Mouse (Mus musculus) right cerebral cortex, postnatal 10 days (tissue): ENCODE measurements at regions not wholly inside any gene's neighbourhood (a gene's known extent, or its start where the extent isn't known, plus 50 kb on each side); places are given as distances from the start of the nearest gene placed in this dataset.
"Not testable (repeated sequence)": the region's sequence is repeated elsewhere in the genome, so short reads cannot be mapped to it uniquely, and the experiment has no call there.

Experiments
- DNase-seq, 2 experiments: peaks; one replicate each; pipeline ENCODE4 v3.0.0; 2021; ENCODE audit warnings: low spot score in 2 of 2

DNA sequence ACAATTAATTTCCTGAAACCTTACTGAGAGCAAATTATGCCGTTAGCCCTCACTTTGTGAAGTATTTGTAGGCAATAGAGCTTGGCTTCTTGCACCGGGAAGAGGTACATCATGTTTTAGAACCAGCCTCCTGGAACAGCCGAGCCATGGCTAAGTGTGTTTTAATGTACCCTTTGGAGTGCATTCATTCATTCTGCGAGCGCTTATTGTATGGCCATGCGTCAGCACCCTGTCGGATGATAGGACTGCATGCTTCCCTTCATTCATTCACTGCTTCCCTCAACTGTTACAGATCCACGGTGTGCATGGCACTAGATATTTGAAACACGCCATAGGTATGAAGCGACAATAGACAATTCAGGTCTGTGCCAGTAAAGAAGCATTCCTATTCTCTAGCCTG lies 409.4 kb upstream of the Ercc4 start:
- DNase-seq, result no peak

DNA sequence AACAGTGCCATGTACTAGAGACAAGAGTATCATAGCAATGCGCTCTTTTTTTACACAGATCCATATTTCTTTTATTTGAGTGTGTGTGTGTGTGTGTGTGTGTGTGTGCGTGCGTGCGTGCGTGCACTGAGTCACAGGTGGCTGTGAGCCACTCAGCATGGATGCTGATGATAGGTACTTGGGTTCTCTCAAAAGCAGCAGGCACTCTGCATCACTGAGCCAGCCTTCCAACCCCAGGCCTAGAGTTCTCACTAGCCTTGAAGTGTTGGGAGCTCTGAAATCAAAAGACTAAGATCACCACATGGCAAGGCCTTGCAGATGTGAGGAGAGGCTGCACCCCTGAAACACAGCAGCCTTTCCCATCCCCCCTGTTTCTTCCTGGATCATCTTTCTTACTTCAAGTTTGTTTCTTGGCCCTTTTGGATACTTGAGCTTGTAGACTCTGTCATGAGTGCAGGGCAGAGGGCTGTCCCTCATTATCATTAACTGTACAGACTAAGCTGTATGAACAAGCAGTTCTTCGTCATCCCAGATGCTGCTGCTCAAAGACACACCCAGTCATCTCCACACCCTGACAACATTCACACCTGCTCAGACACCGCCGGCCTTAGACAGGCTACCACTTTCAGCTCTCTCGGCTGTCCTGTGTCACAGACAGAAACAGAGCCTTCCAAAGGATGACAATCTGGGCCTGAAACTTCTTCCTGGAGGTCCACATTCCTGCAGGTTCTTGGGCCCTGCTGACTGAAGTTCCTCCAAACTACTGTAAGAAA lies 405.5 kb upstream of the Ercc4 start:
- DNase-seq, result no peak

DNA sequence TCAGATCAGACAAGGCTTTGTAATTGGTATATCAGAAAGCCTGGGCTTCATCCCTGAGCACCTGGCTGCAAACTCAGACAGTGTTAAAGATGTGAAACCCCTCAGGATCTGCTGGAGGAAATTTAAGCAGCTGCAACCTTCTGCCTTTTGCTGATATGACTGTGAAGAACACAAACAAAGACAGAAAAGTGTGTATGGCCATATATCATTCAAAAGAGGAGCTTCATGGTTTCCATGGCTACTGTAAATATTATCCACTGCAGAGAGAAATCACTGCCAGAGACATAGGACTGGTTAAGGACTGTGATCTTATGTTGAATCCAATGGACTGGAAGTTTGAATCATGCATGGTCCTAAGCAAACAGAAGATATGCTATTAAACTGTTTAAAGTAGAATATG lies 402.6 kb upstream of the Ercc4 start:
- no peak for DNase-seq

DNA sequence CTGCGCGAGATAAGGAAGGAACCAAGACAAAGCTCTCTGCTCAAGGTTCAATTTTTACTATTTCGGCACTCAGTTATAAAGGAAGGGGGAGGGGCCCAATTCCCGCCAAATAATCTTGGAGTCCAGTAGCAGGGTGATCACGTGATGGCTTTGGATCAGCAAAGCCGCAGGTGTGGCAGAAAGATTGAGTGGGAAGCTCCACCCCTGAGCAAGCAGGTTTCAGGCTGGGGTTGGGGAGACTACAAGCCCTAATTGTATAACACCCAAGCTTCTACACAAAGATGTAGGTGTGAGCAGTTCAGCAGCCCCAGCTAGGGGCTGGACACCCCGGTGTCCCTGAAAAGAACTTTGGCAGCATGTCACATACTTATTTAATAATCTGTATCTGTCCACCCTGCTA lies 388.1 kb upstream of the Ercc4 start:
- not testable (repeated sequence) for DNase-seq

DNA sequence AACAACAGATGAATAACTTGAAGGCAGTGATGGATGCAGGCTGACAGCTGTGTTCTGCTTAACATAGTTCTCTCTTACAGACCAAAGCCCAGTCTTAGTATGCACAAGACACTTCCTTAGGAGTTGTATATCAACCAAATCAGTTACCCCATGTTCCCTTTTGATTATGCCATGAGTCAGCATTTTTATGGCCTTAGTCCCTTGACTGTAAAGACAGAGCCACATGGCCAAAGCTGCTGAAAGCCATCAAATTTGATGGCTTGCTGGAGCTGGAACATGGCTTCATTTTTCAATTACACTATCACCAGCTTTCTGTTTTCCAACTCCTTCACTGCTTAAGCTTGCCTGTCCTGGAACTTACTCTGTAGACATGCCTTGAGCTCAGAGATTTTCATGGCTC lies 383.4 kb upstream of the Ercc4 start:
- DNase-seq, result no peak

DNA sequence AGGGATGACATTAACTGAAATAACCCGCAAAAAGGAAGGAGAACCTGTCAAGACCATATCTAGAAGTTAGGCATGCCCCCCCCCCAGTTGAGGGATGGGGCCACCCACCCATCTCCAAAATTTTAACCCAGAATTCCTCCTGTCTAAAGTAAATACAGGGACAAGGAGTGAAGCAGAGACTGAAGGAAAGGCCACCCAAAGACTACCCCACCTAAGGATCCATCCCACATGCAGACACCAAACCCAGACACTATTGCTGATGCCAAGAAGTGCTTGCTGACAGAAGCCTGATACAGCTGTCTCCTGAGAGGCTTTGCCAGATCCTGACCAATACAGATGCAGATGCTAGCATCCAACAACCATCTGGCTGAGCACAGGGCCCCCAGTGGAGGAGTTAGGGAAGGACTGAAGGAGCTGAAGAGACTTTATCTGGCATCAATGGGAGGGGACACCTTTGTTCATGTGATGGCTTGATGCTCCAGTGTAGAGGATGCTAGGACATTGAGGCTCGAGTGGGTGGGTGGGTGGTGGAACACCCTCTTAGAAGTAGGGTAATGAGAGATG lies 379.2 kb upstream of the Ercc4 start:
- DNase-seq, result not testable (repeated sequence)

DNA sequence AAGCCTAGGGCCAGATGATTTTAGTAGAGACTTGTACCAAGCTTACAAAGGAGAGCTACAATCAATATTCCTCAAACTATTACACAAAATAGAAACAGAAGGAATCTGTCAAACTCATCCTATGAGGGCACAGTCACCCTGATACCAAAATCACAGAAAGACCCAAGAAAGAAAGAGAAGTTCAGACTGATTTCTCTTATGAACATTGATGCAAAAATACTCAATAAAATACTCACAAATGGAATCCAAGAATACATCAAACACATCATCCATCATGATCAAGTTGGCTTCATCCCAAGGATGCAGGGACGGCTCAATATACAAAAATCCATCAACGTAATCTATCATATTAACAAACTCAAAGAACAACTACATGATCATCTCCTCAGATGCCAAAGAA lies 377.9 kb upstream of the Ercc4 start:
- no peak for DNase-seq

DNA sequence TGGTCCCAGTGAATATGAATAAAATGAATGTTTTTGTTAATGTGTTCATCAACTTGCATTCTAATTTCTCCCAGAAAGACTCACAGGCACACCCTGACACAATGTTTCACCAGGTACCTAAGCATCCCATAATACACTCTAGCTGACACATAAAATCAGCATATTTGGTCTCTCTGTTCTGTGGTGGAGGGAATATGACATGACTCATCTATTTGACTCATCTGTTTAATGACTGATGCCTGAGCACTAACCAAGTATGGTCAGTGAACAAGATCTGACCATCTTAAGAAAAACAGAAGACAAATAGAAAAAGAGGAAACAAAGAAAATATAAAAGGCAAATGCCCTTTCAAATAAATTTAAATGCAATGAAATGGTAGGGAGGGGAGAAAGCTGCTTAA lies 367.0 kb upstream of the Ercc4 start:
- DNase-seq, result no peak

DNA sequence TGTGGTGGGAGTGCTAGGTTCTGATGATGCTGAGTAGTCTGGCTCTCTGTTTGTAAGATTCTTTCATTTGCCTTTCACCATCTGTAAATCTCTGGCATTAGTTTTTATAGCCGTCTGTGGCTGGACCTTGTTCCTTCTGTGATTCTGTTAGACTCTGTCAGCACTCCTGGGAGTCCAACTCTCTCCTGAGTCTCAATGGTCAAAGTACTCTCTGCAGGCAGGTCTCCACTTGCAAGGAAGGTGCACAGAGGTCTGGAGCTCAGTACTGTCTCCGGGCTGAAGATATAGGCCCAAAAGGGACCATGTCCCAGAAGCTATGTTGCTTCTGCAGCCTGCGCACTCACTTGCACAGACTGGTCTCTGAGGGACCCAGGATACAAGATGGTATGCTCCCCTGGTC lies 356.3 kb upstream of the Ercc4 start:
- DNase-seq, result no peak

DNA sequence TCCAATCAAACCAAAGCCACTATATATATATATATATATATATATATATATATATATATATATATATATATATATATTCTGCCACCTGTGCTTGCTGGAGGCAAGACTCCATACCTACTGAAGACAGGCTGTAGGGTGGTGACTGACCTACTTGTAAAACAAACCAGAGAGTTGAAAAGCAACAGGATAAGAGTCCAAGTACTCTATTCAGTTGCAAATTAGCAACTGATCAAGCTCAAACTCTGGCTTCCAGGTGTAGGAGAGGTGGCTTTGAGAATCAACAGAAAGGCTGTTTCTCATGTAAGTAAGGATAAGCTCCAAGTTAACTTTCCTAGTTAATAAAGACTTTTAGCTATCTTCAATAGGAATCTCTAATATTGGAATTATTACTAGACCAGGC lies 355.1 kb upstream of the Ercc4 start:
- DNase-seq, result no peak

DNA sequence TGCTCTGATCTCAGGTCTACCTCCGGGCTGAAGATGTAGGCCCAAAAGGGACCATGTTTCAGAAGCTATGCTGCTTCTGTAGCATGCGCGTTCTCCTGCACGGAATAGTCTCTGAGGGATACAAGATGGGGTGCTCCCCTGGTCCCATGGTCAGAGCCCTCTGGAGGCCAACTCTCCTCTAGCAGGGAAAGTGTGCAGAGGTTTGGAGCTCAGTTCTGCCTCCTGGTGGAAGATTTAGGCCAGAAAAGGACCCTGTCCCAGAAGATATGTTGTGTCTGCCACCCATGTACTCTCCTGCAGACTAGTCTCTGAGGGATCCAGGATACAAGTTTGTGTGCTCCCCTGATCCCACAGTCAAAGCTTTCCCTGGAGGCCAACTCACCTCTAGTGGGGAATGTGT lies 350.9 kb upstream of the Ercc4 start:
- no peak for DNase-seq

DNA sequence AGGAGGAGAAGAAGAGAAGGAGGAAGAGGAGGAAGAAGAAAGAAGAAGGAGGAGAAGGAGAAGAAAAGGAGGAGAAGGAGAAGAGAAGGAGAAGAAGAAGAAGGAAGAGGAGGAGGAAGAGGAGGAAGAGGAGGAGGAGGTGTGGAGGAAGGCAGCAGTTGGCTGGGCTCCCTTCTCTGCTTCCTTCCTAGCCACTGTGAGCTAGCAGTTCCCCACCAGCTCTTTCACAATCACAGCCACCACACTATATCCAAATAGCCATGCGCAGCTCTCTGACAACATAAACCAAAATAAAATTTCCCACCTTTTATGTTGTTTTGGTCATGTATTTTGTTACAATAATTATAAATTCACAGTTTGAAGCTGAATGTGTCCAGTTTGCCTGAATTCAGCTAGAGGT lies 345.3 kb upstream of the Ercc4 start:
- no peak for DNase-seq

DNA sequence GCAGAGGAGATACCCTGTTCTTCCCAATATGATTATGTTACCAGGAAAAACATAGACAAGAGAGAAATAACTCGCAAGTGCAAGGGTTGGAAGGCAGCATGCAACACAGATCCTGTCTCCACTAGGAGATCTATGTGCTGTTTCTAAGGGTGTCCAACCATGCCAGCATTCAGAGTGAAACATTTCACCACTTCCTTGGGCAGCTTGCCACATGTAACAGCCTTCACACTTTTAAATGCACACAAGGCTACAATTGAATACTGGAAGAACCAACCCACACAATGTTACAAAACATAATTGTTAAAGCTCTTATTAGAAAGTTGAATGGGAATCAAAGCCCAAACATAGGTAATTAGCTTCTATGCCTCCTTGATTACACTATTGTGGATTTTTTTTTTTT lies 344.9 kb upstream of the Ercc4 start:
- DNase-seq, result peak; percentile 32 to 51

DNA sequence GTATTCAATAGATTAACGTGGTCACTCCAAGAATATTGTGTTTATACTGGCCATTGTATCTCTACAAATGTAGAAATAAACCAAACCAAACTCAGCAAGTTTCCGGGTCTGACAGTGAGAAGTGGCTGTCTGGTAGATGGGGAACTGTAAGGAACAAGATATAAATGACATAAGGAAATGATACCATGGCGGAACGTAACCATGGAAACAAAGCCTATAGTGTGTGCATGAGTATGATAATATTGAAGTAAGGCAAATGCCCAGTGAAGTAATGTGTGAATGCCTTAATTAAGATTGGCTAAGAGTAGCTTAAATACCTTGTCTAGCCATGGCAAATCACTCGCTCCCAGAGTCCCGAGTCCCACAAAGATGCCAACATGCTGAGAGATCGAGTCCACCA lies 342.6 kb upstream of the Ercc4 start:
- DNase-seq, result no peak

DNA sequence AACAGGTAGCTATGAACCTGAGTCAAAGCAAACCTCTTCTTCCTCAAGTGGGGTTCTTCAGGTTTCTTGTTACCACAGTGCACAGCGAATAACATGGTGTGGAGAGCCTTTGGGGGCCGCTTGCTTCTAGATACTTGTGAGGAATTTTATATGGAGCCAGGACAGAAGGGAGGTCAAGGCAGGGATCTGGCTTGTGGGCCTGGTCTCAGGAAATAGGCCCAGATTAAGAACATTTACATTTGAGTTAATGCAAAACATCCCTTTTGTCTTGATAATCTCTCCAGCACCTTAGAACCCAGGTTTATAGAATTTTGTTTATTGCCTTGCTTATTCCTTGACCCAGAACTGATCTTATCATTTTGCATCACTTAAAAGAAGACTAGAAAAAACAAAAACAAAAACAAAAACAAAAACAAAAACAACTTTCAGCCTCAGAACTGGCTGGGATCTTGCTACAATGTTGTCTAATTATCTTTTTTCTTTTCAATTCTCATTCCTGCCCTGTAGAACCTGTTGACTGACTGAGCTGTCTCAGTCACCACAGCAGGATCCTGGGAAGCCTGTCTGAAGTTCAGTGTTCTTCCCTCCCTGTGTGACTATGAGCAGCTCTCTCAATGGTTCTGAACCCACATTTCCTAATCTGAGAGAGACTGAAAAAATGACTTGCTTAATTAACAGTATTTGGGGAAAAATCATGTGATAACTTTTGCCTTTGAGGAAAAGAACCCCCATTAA lies 341.2 kb upstream of the Ercc4 start:
- DNase-seq, result no peak

DNA sequence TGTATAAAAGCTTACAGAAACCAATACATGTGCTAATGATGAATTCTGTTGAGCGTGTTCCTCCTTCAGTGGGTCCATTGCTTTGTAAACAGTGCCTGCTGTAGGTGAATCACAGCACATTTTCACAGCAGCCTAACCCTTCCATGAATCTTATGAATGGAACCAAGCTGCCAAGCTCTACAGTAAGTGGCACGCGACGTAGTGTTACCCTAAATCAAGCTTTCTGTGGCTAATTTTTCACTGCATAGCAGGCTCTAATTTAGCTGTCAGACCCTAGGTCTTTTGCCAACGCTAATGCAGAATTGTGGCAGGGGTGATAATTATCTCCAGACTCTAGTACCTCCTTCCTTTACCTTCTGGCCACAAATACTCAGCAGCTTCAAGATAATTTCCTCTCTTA lies 339.0 kb upstream of the Ercc4 start:
- DNase-seq, result no peak

DNA sequence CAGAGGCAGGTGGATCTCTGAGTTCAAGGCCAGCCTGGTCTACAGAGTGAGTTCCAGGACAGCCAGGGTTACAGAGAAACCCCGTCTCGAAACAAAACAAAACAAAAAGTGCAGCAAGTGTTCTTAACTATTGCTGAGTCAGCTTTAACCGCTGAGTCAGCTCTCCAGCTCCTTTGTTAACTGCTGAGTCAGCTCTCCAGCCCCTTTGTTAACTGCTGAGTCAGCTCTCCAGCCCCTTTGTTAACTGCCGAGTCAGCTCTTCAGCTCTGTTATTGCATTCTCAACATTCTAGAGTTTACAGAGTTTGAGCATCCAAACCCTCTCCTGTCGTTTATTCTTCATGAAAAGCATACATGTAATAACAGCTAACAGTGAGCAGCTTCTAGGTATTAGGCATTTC lies 336.9 kb upstream of the Ercc4 start:
- no peak for DNase-seq

DNA sequence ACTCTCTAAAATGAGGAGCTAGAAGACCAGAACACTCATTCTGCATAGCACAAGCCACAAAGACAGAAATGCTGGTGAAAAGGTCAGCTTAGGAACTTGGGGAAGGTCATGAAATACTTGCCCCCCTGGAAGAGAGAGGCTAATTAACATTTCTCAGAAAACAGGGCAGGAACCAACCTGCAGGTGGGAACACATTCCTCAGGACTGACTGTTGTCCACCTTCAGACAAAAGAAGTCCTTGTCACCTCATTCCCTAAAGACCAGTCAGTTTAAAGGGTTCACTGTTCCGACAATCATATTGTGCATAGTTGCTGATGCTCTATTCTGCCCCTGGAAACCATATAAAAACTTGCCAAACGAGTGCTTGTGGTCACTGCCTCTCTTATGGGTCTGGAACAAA lies 333.6 kb upstream of the Ercc4 start:
- DNase-seq, result no peak

DNA sequence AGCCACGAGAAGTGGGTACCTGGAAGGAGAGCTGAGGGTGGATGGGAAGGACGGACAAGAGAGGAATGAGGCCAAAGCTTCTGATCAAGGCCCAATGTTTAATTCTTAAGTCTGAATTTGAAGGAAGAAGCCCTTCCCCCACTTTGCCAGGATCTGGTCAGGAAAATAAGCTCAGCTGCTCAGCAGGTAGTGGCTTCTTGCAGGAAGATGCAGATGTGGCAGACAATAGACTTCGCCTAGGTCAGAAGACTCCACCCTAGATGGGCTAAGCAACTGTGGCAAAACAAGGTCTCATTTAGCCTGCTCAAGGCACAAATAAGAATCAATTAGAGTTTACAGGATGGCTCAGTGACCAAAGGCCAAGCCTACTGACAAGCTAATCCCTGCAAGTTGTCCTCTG lies 330.4 kb upstream of the Ercc4 start:
- DNase-seq, result no peak

DNA sequence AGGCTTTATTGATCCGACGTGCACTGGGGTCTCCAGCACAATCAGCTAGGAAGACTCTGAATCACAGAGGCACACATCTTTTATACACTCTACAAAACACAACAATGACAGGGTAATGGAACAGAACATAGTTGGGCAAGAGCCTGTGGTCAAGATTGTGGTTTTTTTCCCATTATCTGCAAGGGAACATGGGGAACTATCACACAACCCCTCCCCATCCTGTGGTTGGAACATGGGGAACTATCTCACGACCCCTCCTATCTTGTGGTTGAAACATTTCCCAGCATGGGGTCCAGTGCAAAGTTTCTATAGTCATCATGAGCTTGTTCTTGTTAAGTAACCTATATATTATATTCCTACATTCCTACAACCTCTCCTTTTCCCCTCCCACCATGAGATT lies 328.8 kb upstream of the Ercc4 start:
- no peak for DNase-seq

DNA sequence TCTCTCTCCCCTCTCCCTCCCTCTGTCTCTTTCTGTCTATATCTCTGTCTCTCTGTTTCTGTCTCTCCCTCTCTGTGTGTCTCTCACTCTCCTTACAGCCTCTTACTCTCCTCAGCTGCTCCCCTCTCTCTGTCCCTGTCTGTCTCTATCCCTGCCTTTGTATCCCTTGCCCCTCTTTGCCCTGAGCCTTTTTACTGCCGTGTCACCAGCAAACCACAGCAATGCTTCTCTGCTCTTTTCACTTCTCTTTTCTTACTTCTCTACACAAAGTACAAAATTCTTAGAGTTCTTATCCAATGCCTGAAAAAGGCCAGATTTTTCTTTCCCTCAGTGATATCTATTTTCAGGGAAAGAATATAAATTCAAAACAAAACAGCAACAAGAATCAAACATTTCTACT lies 323.7 kb upstream of the Ercc4 start:
- no peak for DNase-seq

DNA sequence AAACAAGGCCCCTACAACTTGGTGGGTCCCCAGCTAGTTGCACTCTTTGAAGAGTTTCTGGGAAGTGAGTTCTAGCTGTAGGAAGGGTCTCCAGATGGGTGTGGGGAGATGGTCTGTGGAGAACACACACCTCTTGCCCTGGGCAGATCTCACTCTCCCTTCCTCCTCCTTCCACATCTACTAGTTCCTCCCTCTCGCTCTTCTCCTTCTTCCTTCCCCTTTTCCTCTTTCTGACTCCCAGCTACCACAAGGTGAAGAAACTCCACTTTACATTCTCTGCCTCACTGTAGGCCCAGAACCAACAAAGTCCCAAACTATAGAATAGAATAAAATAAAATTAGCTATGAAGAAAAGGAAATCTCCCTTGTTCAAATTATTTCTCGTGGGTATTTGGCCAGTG lies 311.0 kb upstream of the Ercc4 start:
- DNase-seq, result no peak

DNA sequence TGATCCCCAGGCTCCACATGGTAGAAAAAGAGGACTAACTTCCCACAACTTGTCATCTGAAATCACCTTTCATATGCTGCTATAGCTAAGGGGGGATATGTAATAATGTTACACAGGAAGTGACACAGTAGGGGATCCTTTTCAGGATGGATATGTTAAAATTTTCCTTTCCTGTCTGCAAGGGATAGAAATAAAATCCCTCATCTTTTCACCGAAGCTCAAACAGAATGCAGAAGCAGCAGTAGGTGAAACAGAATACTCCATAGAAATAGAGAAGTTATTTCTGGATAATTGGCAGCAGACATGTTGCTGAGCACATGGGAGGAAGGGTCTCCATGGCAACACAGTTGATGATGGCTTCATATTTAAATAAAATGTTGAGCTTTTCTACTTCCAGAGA lies 309.3 kb upstream of the Ercc4 start:
- DNase-seq, result peak; percentile 47 to 80
